Mouse (Mus musculus) myocyte (in vitro differentiated cells): Measurements from ENCODE around the gene Atf4.

Experiments used
- CEBPB ChIP-seq: IDR thresholded peaks from 2 replicates; pipeline ENCODE4 v1.6.1; 2011; ENCODE audit warnings: mild to moderate bottlenecking, moderate library complexity; ENCODE audit not compliant: poor library complexity, insufficient read depth, severe bottlenecking
- MAX ChIP-seq: IDR thresholded peaks from one replicate; pipeline ENCODE4 v1.6.1; 2011; ENCODE audit warnings: low read depth, mild to moderate bottlenecking, control low read depth
- MYOG ChIP-seq, 3 experiments: IDR thresholded peaks; one replicate each; pipeline ENCODE4 v1.6.1; 2011; ENCODE audit warnings: control low read depth in 2 of 3, low read depth in 2 of 3, mild to moderate bottlenecking in 2 of 3; ENCODE audit not compliant: insufficient read length in 2 of 3, control insufficient read depth in 1 of 3, insufficient read depth in 1 of 3
- POLR2A ChIP-seq: IDR thresholded peaks from one replicate; pipeline ENCODE4 v1.6.1; 2011; ENCODE audit warnings: low read depth, mild to moderate bottlenecking, control low read depth, moderate library complexity; ENCODE audit not compliant: insufficient read length
- POLR2AphosphoS2 ChIP-seq: IDR thresholded peaks from one replicate; pipeline ENCODE4 v1.6.1; 2011; ENCODE audit warnings: low read depth, control low read depth; ENCODE audit not compliant: insufficient read length
- REST ChIP-seq: IDR thresholded peaks from one replicate; pipeline ENCODE4 v1.6.1; 2011; ENCODE audit warnings: mild to moderate bottlenecking, control low read depth, moderate library complexity; ENCODE audit not compliant: insufficient read depth, insufficient read length
- SRF ChIP-seq: IDR thresholded peaks from one replicate; pipeline ENCODE4 v1.6.1; 2011; ENCODE audit warnings: low read depth; ENCODE audit not compliant: control insufficient read depth, insufficient read length
- TCF12 ChIP-seq: IDR thresholded peaks from one replicate; pipeline ENCODE4 v1.6.1; 2011; ENCODE audit warnings: mild to moderate bottlenecking, control low read depth; ENCODE audit not compliant: poor library complexity, insufficient read depth, severe bottlenecking
- TCF3 ChIP-seq: IDR thresholded peaks from one replicate; pipeline ENCODE4 v1.6.1; 2011; ENCODE audit warnings: low read depth, control low read depth; ENCODE audit not compliant: insufficient read length
- USF1 ChIP-seq: IDR thresholded peaks from one replicate; pipeline ENCODE4 v1.6.1; 2011; ENCODE audit warnings: low read depth, mild to moderate bottlenecking, control low read depth, moderate library complexity

DNA sequence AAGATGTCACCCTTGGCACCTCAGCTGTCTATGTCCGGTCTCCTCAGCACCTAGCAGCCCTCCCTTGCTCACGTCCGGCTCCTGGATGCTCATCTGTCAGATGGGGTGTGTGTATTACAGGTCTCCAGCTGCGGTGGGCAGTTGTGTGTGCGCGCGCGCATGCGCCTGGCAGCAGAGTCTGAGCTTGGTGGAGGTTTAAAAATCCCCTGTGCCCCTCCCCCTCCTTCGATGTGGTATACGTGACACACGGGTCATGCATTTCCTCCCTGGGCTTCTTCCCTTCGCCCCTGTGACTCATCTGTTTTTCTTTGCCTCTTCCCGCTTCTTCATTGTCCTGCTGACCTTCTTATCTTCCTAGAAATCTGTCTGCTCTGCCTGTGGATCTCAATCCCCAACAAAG, 35.8 kb upstream of the Atf4 start:
- TF ChIP-seq POLR2A: peak; percentile 50
- peak; percentile 26 for TF ChIP-seq MAX
- TF ChIP-seq TCF12: no peak
- TF ChIP-seq REST: no peak
- no peak for TF ChIP-seq TCF3
- no peak for TF ChIP-seq CEBPB
- TF ChIP-seq USF1: no peak
- TF ChIP-seq MYOG (IDR thresholded peaks at IDR 0.05; ENCODE audit: control insufficient read depth in 1 of 3, insufficient read depth in 1 of 3, insufficient read length in 2 of 3, low read depth in 2 of 3): no peak
- TF ChIP-seq POLR2AphosphoS2: peak; percentile 62
- TF ChIP-seq SRF: no peak
